Mouse (Mus musculus) heart, adult 9 months (tissue): ENCODE results near the gene Mdc1.

ENCODE experiments used
- DNase-seq, 2 experiments: peaks; one replicate each; pipeline ENCODE4 v3.0.0; 2022; ENCODE audit warnings: low spot score in 2 of 2

Mdc1 gene

DNA sequence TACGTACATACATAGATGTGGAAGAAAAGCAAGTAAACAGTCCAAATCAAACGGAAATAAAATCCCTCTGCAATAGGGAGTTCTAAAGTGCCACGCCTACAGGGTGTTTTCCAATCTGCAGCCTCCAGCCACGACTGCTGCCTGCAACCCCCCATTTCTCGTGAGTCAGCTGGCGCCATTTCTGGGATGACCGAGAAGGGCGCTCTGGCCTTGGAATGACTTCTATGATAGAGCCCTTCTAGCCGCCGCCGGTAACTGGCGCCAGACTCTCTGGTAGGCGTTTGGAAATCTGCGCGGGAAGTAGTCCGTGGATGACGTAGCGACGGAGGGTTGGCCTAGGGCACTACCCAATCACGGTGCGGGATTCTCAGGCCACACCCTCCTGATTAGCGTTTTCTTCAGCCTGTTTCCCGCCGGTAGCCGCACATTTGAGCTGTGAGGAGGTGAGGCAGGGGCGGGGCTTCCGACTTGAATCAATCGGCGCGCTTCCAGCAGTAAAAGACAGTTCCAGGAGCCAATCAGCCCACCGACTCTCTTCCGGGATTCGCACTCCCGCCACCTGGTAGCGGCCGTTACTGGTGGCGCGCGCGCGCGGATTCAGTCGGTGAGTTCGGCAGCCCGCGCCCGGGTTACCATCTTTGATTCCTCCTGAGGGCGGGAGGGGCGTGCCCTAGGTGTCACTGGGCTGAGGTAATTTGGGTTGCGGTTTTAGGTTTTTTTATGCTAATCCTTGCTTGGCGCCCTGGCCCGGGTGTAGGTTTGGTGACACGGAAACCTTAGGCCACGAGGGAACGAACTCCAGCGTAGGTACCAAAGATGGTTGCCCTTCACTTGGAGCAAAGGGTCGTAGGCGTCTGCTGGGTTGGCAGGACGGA, at the start of gene Mdc1:
TSS of gene Mdc1 (plus strand) at position 440 of the 875 bp plus-strand sequence.
- peak; percentile 99 to 100 for DNase-seq

GRCm38 (mm10) chr17:35792837-35793236, 48.5 kb upstream of the Mdc1 start:
- DNase-seq, result no peak

DNA sequence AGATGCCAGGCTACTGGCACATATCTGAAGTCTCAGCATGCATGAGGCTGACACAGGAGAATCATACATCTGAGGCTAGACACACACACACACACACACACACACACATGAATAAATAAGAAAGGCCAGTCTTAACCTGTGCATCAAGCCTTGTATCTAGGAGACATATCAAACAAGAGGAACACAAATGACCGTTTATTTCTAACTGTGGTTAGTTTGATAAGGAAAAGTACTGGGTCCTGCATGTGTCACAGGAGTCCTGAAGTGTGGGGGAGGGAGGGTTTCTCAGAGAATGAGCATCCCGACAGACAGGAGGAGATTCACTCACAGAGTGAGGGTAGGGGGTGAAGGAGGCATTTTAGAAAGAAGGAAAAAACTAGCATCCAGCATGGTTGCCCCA, 46.2 kb upstream of the Mdc1 start:
- DNase-seq, result no peak

- no peak for DNase-seq
Measured at GRCm38 (mm10) chr17:35795656-35796055, 45.7 kb upstream of the Mdc1 start.

DNA sequence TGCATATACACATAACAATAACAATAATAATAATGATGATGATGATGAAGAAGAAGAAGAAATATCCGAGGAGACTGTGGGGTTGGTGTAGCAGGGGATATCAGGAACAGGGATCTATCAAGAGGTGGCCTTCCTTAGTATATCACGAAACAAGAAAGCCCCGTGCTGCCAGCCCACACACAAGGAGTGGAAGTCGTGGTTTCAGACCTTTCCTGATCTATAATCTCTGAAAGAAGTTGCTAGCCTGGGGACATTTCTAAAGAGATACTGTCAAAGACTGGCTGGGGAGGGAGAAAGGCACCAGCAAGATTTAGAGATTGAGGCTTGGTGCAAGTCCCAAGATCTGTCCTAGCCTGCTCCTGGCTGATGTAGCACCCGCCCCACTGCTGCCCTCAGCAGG, 44.5 kb upstream of the Mdc1 start:
- no peak for DNase-seq

DNA sequence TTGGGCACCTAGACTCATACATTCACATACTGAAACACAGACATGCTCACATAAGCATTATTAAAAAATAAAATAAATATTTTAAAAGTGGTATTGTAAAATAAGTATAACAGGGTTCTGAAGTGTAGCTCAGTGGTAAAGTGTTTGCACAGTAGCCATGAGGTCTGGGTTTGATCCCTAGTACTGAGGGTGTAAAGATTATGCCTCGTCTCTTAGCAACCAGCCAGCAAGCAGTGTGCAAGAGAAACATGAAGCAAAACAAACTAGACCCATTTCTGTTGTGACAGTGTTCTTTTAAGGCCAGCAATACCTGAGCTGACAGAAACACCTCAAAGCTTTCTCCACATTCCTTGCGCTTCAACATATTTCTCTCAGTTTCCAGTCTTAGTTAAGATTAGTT, 40.4 kb upstream of the Mdc1 start:
- no peak for DNase-seq

DNA sequence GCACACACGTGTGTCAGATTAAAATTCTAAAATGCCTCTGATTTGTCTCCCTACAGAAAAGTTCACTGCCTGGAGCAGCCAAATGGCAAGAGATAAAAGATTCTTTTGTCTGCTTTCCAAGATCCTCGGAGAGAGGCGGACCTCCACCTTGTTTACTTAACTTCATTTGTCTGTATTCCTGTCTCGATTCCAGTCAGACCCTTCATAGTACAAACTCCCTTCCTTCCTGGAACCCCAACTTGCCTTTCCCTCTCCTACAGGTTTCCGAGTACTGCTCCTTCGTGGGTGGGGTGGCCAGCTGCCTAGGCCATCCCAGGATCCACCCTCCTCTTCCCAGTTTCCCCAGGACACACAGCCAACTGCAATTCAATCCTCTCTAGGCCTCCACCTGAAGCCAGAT, 38.3 kb upstream of the Mdc1 start:
- DNase-seq, result peak in 1 of 2 experiments; percentile 63

GRCm38 (mm10) chr17:35803858-35804399, 37.4 kb upstream of the Mdc1 start:
- no peak for DNase-seq

DNA sequence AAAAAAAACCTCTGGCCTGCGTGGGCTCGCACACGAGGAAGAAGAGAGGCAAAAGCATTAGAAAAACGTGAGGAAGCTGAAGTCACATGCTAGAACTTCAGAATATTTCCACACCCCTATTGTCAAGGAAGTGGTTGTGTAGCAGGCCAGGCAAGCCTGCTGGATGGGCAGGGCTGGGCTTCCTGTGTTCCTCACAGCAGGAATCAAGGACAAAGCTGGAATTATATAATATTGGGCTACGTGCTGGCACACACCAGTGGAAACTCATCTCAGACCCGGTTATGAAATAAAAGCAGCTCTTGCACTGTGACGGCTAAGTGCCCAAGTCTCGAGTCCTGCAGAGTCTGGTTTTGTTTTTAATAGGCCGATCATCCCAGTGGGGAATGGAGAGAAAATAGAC, 33.2 kb upstream of the Mdc1 start:
- peak; percentile 91 to 96 for DNase-seq

GRCm38 (mm10) chr17:35809395-35809794, 31.9 kb upstream of the Mdc1 start:
- DNase-seq, result no peak

DNA sequence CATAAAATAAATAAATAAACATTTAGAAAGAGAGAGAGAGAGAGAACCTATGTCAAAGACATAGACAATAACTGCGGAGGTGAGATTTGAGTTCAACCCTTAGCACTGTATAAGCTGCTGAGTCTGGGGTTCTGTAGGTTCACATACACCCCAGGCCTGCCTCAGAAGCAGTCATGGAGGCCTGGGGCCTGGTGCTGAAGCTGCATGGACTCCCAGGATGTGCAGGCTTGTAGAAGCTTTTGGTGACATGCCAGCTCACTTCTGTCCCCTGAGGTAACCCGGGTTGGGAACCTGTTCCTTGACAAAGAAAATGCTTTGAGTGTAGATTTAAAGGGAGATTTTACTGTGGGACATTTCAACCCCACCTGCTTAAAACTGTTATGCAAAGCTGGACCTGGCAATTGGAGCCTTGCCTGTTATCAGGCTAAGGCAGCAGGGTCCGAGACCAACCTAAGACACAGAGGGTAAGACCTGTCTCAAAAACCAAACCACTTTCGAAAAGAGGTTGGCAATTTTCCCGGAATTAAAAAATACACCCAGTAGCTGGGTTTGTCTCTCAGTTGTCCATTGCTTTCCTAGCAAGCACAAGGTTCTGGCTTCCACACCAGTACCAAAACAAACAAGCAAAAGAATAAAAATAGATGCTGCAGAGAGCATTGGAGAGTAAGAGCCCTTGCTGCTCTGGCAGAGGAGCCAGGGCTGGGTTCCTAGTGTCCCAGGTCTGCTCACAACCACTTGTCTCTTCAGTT, 30.2 kb upstream of the Mdc1 start:
- peak in 1 of 2 experiments; percentile 51 for DNase-seq

- DNase-seq, result no peak
Measured at GRCm38 (mm10) chr17:35812307-35812706, 29.0 kb upstream of the Mdc1 start.

GRCm38 (mm10) chr17:35812736-35813135, 28.6 kb upstream of the Mdc1 start:
- DNase-seq, result no peak

- DNase-seq, result peak; percentile 96 to 97
Measured at GRCm38 (mm10) chr17:35813245-35813647, 28.1 kb upstream of the Mdc1 start.

- DNase-seq, result no peak
Measured at GRCm38 (mm10) chr17:35813653-35814052, 27.7 kb upstream of the Mdc1 start.

GRCm38 (mm10) chr17:35814678-35815077, 26.6 kb upstream of the Mdc1 start:
- no peak for DNase-seq

GRCm38 (mm10) chr17:35815836-35816235, 25.5 kb upstream of the Mdc1 start:
- DNase-seq, result no peak

GRCm38 (mm10) chr17:35816686-35817085, 24.6 kb upstream of the Mdc1 start:
- no peak for DNase-seq

GRCm38 (mm10) chr17:35817226-35817625, 24.1 kb upstream of the Mdc1 start:
- DNase-seq, result no peak

DNA sequence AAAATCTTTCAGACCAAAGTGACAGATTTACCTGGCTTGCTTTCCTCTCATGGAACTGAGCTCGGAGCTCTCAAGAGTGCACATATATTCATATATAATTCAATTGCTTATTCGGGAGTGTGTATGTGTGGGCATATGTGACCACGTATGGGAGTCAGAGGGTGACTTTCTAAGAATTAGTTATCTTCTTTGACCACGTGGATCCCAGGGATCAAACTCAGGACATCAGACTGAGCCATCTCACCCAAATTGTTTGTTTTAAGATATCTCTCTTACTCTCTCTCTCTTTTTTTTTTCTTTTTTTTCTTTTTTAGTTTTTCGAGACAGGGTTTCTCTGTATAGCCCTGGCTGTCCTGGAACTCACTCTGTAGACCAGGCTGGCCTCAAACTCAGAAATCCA, 21.2 kb upstream of the Mdc1 start:
- DNase-seq, result no peak

DNA sequence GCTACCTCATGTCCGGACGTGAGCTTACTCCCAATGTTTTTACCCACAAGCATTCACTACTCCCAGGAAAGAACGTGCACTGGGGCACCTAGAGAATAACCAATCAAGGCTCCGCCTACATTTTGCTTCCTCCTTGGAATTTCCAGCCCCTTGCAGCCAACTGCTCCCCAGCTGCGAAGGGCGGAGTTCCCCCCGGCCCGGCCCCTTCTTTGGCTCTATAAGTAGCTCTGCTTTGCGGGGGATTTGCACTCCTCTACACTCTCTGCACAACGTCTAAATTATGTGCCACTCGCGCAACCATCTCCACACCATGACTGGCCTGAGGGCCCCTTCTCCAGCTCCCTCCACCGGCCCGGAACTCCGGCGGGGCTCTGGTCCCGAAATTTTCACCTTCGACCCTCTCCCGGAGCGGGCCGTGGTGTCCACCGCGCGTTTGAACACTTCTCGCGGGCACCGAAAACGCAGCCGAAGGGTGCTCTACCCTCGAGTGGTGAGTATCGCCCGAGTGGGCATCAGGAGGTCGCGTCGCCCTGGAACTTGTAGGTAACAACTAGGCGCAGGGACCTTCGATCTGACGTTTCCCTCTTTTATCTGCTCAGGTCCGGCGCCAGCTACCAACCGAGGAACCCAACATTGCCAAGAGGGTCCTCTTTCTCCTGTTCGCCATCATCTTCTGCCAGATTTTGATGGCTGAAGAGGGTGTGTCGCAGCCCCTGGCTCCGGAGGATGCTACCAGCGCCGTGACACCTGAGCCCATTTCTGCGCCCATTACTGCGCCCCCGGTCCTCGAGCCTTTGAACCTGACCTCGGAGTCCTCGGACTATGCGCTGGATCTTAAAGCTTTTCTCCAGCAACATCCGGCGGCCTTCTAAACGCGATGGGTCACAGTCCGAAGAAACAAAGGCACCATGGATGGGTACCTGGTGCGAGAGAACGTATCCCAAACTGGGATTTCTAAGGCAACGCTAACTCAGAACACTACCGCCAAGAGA, 19.6 kb upstream of the Mdc1 start, which contains the start of gene Ier3:
TSS of gene Ier3 (plus strand) at position 246 of the 992 bp plus-strand sequence.
- peak; percentile 93 to 96 for DNase-seq
